Mouse (Mus musculus) C2C12 (cell line): ENCODE measurements at regions not wholly inside any gene's neighbourhood (a gene's known extent, or its start where the extent isn't known, plus 50 kb on each side); places are given as distances from the start of the nearest gene placed in this dataset.

ENCODE experiments used
- H3K27me3 ChIP-seq: one replicate; pipeline ENCODE4 v1.6.1; 2011; ENCODE audit not compliant: control insufficient read depth, insufficient read depth, insufficient read length
- H3K36me3 ChIP-seq: one replicate; pipeline ENCODE4 v1.6.1; 2011; ENCODE audit not compliant: control insufficient read depth, insufficient read depth
- H3K4me3 ChIP-seq: one replicate; pipeline ENCODE4 v1.5.1; 2011; ENCODE audit warnings: mild to moderate bottlenecking, control low read depth; ENCODE audit not compliant: poor library complexity, insufficient read depth, severe bottlenecking
- H3K79me2 ChIP-seq: one replicate; pipeline ENCODE4 v1.6.1; 2011; ENCODE audit not compliant: control insufficient read depth, insufficient read depth
- H3K79me3 ChIP-seq: one replicate; pipeline ENCODE4 v1.6.1; 2011; ENCODE audit warnings: low read depth, control low read depth
- H3ac ChIP-seq: one replicate; pipeline ENCODE3; 2011; ENCODE audit warnings: low read depth; ENCODE audit not compliant: control insufficient read depth, insufficient read length
- CEBPB ChIP-seq: IDR thresholded peaks from one replicate; pipeline ENCODE4 v1.6.1; 2011; ENCODE audit warnings: low read depth, mild to moderate bottlenecking, control low read depth, moderate library complexity
- CTCF ChIP-seq: IDR thresholded peaks from one replicate; pipeline ENCODE4 v1.5.1; 2011; ENCODE audit not compliant: control insufficient read depth, insufficient read depth, insufficient read length
- FOSL1 ChIP-seq: IDR thresholded peaks from one replicate; pipeline ENCODE4 v1.8.0; 2011; ENCODE audit warnings: mild to moderate bottlenecking, low read length; ENCODE audit not compliant: poor library complexity, insufficient read depth, severe bottlenecking
- MAX ChIP-seq: IDR thresholded peaks from one replicate; pipeline ENCODE4 v1.6.1; 2011; ENCODE audit warnings: mild to moderate bottlenecking, control low read depth
- MYOD1 ChIP-seq: IDR thresholded peaks from one replicate; pipeline ENCODE4 v1.6.1; 2011; ENCODE audit warnings: low read depth; ENCODE audit not compliant: control insufficient read depth, insufficient read length
- MYOG ChIP-seq: IDR thresholded peaks from one replicate; pipeline ENCODE4 v1.6.1; 2011; ENCODE audit not compliant: control insufficient read depth, insufficient read length; ENCODE audit errors: extremely low read depth
- USF1 ChIP-seq: IDR thresholded peaks from one replicate; pipeline ENCODE4 v1.6.1; 2011; ENCODE audit warnings: low read depth, mild to moderate bottlenecking, control low read depth, moderate library complexity

GRCm38 (mm10) chr12:109839126-109839587 is 239.0 kb upstream of the Rtl1 start:
- Histone ChIP-seq H3ac (no peak overlapping the region), H3K36me3 (no peaks in the 10 kb centered on the region), H3K79me2 (no peaks in the 10 kb centered on the region), H3K79me3 (no peaks in the 10 kb centered on the region), H3K27me3 (peaks cover 13% of the 10 kb centered on the region), H3K4me3 (no peak overlapping the region)
- TF ChIP-seq USF1 (no peak), FOSL1 (no peak), MYOD1 (no peak), CTCF (no peak), MYOG (no peak), MAX (no peak), CEBPB (no peak)

GRCm38 (mm10) chr12:109839946-109840524 is 239.9 kb upstream of the Rtl1 start:
- no peak overlapping the region for H3K4me3 ChIP-seq
- no peak for TF ChIP-seq CEBPB
- no peak for TF ChIP-seq MAX
- no peak for TF ChIP-seq MYOG
- TF ChIP-seq CTCF, result no peak
- TF ChIP-seq MYOD1, result no peak
- TF ChIP-seq USF1, result no peak
- TF ChIP-seq FOSL1, result no peak
- peaks cover 13% of the 10 kb centered on the region for H3K27me3 ChIP-seq
- H3K79me2 ChIP-seq, result no peaks in the 10 kb centered on the region
- no peak overlapping the region for H3ac ChIP-seq
- no peaks in the 10 kb centered on the region for H3K79me3 ChIP-seq
- H3K36me3 ChIP-seq, result no peaks in the 10 kb centered on the region

GRCm38 (mm10) chr12:109844723-109845601 is 244.8 kb upstream of the Rtl1 start:
- no peak overlapping the region for H3K4me3 ChIP-seq
- no peaks in the 10 kb centered on the region for H3K36me3 ChIP-seq
- no peaks in the 10 kb centered on the region for H3K79me2 ChIP-seq
- TF ChIP-seq MAX, result no peak
- no peak for TF ChIP-seq CTCF
- TF ChIP-seq FOSL1, result no peak
- TF ChIP-seq MYOG, result no peak
- no peak for TF ChIP-seq CEBPB
- TF ChIP-seq USF1, result no peak
- TF ChIP-seq MYOD1, result no peak
- H3K79me3 ChIP-seq, result no peaks in the 10 kb centered on the region
- H3K27me3 ChIP-seq, result peaks cover 13% of the 10 kb centered on the region
- no peak overlapping the region for H3ac ChIP-seq

- H3K4me3 ChIP-seq, result no peak overlapping the region
- no peak overlapping the region for H3ac ChIP-seq
- H3K27me3 ChIP-seq, result peaks cover 9% of the 10 kb centered on the region
- H3K36me3 ChIP-seq, result no peaks in the 10 kb centered on the region
- H3K79me3 ChIP-seq, result no peaks in the 10 kb centered on the region
- H3K79me2 ChIP-seq, result no peaks in the 10 kb centered on the region
- TF ChIP-seq CTCF, result no peak
- TF ChIP-seq USF1, result no peak
- TF ChIP-seq MAX, result no peak
- TF ChIP-seq MYOD1, result no peak
Observed at GRCm38 (mm10) chr12:109845602-109845906, 245.4 kb upstream of the Rtl1 start.

GRCm38 (mm10) chr12:109856336-109856735 is 256.2 kb upstream of the Rtl1 start:
- Histone ChIP-seq H3K79me2 (no peaks in the 10 kb centered on the region), H3K79me3 (no peaks in the 10 kb centered on the region), H3K27me3 (no peaks in the 10 kb centered on the region), H3K4me3 (no peak overlapping the region), H3K36me3 (no peaks in the 10 kb centered on the region), H3ac (no peak overlapping the region)
- TF ChIP-seq CTCF (no peak), CEBPB (no peak), USF1 (no peak), MYOG (no peak)
